Mouse (Mus musculus): ENCODE results near the gene Gm12794.
"Not testable (repeated sequence)": the region's sequence is repeated elsewhere in the genome, so short reads cannot be mapped to it uniquely, and the experiment has no call there.

Gene Gm12794

DNA sequence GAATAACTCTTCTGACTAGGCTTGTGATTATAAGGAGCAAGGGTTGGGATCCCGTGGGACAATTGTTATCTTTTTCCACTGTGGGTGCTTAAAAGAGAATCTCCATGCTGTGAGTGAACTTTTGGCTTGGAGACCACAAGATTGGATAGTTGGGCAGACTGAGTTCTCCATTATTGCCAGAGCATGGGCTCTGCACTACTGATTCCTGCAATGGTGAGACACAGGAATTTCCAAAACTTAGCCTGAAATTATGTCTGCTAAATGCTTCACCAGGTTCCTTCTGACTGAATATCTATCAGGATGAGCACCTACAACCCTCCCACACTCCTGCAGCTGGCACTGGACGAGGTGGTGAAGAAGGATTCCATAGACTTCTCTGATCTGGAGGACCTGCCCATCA, at the start of gene Gm12794:
Gene Gm12794, plus strand, starts transcription at position 301 of the 400 bp plus-strand sequence.
- in situ Hi-C loops (cut with MboI, MseI), result not testable (repeated sequence)

DNA sequence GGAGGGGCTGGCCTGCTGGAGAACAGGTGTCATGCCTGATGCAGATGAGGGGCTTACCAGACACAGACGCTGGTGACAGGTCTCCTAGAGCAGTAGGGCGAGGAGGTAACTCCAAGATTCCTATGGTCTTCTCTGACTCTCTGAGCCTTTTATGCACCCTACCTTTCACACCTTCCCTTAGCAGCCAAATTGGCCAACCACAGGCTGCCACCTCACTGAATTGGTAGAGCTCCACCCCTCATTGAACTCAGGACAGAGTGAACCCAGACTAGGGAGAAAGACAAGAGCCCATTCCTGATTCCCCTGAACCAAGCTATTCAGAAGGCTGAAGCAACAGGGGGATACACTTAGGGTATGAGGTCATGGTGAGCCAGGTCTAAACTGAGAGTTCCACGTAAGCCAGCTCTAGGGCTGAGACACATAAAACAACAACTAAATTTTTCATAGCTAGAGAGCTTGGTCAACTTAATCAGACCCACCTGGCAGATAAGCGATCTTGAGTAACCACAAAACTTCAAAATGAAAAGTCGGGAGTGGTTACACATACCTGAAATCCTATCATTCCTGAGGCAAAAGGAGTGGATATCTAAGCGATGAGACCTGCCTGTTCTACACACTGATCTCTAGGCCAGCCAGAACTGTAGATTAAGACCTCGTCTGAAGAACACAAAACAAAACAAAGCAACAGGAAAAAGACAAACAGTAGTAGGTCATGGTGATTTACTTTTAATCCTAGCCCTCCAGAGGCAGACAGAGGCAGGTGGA, 46.4 kb upstream of the Gm12794 start, which contains the start of gene C130073F10Rik:
Gene C130073F10Rik, minus strand, starts transcription at position 134 of the 765 bp plus-strand sequence.
- in situ Hi-C loops (cut with MboI, MseI), result no loop called here

DNA sequence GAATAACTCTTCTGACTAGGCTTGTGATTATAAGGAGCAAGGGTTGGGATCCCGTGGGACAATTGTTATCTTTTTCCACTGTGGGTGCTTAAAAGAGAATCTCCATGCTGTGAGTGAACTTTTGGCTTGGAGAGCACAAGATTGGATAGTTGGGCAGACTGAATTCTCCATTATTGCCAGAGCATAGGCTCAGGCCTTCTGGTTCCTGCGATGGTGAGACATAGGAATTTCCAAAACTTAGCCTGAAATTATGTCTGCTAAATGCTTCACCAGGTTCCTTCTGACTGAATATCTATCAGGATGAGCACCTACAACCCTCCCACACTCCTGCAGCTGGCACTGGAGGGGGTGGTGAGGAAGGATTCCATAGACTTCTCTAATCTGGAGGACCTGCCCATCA, 31.4 kb upstream of the Gm12794 start, which contains the start of gene Gm12800:
Gene Gm12800, plus strand, starts transcription at position 301 of the 400 bp plus-strand sequence.
- in situ Hi-C loops (cut with MboI, MseI), result not testable (repeated sequence)

DNA sequence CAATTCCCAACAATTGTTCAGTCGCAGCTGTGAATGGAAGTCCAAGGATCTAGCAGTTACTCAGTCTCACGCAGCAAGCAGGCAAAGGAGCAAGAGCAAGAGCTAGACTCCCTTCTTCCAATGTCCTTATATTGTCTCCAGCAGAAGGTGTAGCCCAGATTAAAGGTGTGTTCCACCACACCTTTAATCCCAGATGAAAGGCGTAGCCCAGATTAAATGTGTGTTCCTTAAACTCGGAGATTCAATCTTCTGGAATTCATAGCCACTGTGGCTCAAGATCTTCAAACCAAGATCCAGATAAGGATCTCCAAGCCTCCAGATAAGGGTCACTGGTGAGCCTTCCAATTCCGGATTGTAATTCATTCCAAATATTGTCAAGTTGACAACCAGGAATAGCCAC, 40.7 kb downstream of the Gm12794 start, which contains the start of gene Gm12790:
Gene Gm12790, minus strand, starts transcription at position 101 of the 400 bp plus-strand sequence.
- in situ Hi-C loops (cut with MboI, MseI), result loop anchor here (25.0 kb wide), 1 partner anchor 319 kb away; no protein-coding TSS in a partner anchor

DNA sequence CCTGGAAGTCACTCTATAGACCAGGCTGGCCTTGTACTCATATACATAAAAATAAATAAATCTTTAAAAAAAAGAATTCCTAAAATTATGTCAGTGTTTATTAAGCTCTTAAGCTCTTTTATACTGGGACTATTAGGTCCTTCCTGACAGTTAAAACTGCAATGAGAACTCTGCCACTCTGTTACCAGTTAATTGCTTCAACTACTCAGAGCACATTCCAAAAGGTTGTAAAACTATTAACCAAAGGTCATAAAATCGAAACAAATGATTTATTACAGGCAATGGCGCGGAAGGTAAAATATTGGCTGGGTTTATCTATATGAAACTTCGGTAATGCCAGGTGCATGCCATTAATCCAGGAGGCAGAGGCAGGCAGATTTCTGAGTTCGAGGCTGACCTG, 45.5 kb downstream of the Gm12794 start:
- in situ Hi-C loops (cut with MboI, MseI), result loop anchor here (25.0 kb wide), 1 partner anchor 323 kb away; no protein-coding TSS in a partner anchor

DNA sequence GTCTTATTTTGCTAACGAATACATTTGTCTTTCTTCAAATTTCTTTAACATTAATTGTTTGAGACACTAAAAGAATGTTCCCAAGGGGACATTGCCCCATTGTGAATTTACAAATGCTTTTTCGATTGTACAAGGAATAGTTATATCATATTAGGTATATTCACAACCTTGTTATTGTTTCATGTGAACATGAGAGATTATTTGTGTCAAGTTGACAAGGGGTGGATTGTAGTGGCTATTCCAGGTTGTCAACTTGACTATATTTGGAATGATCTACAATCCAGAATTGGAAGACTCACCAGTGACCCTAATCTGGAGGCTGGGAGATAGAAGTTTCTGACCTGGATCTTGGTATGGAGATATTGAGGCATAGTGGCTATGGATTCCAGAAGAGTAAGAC, 46.1 kb downstream of the Gm12794 start, which contains the start of gene Gm12789:
Gene Gm12789, plus strand, starts transcription at position 301 of the 400 bp plus-strand sequence.
- in situ Hi-C loops (cut with MboI, MseI), result loop anchor here (25.0 kb wide), 1 partner anchor 324 kb away; no protein-coding TSS in a partner anchor

All from T-helper 2 cell (primary cell).